Mouse (Mus musculus) adrenal gland, postnatal 4 days (tissue): ENCODE measurements around the gene Rims1. TPM values are rescaled to one million over a fixed set of nuclear protein-coding genes. Genes with fewer than 3 reads are reported as not detected.

Experiments
- DNase-seq, 2 experiments: peaks; one replicate each; pipeline ENCODE4 v3.0.0; 2021 to 2022; ENCODE audit warnings: low spot score in 2 of 2, mixed read lengths in 2 of 2
- total RNA-seq, 2 experiments: library from RNA; stranded (reverse); gene quantifications; 2 replicates each; pipeline ENCODE4 v1.2.3; 2021

The Rims1 gene
- total RNA-seq, 2 experiments from 2014 or later = 1.4 to 2.1 TPM

- no peak for DNase-seq
Observed at GRCm38 (mm10) chr1:22377062-22377461, 428.7 kb downstream of the Rims1 start.

GRCm38 (mm10) chr1:22356209-22356608 is 449.6 kb downstream of the Rims1 start:
- DNase-seq = no peak

- no peak for DNase-seq
Observed at GRCm38 (mm10) chr1:22353687-22354086, 452.1 kb downstream of the Rims1 start.

- DNase-seq = no peak
Observed at GRCm38 (mm10) chr1:22338914-22339313, 466.9 kb downstream of the Rims1 start.

- DNase-seq = no peak
Observed at GRCm38 (mm10) chr1:22320941-22321676, 484.7 kb downstream of the Rims1 start.

GRCm38 (mm10) chr1:22315537-22315936 is 490.3 kb downstream of the Rims1 start:
- DNase-seq = no peak

- DNase-seq = no peak
Observed at GRCm38 (mm10) chr1:22311471-22311870, 494.3 kb downstream of the Rims1 start.

- DNase-seq = no peak
Observed at GRCm38 (mm10) chr1:22306519-22306918, 499.3 kb downstream of the Rims1 start.

- no peak for DNase-seq
Observed at GRCm38 (mm10) chr1:22305932-22306331, 499.9 kb downstream of the Rims1 start.

- no peak for DNase-seq
Observed at GRCm38 (mm10) chr1:22293953-22294352, 511.8 kb downstream of the Rims1 start.

- no peak for DNase-seq
Observed at GRCm38 (mm10) chr1:22293310-22293709, 512.5 kb downstream of the Rims1 start.

- no peak for DNase-seq
Observed at GRCm38 (mm10) chr1:22286807-22287206, 519.0 kb downstream of the Rims1 start.

- no peak for DNase-seq
Observed at GRCm38 (mm10) chr1:22279954-22280353, 525.8 kb downstream of the Rims1 start.

GRCm38 (mm10) chr1:22274081-22274480 is 531.7 kb downstream of the Rims1 start:
- no peak for DNase-seq

GRCm38 (mm10) chr1:22270131-22270530 is 535.7 kb downstream of the Rims1 start:
- no peak for DNase-seq

- peak; percentile 24 to 37 for DNase-seq
Observed at GRCm38 (mm10) chr1:22268581-22269359, 537.0 kb downstream of the Rims1 start.

GRCm38 (mm10) chr1:22266491-22266890 is 539.3 kb downstream of the Rims1 start:
- DNase-seq = no peak

GRCm38 (mm10) chr1:22265528-22265927 is 540.3 kb downstream of the Rims1 start:
- DNase-seq = no peak

GRCm38 (mm10) chr1:22262169-22262950 is 543.4 kb downstream of the Rims1 start:
- DNase-seq = no peak

- no peak for DNase-seq
Observed at GRCm38 (mm10) chr1:22261702-22262101, 544.1 kb downstream of the Rims1 start.

GRCm38 (mm10) chr1:22260291-22260690 is 545.5 kb downstream of the Rims1 start:
- DNase-seq = no peak

- no peak for DNase-seq
Observed at GRCm38 (mm10) chr1:22258356-22258755, 547.4 kb downstream of the Rims1 start.
